11 mouse cellular contexts compared by ENCODE assay signal in genomic region chr15:10712288-10712687, GRCm38 (mm10). TPM values are rescaled to one million over a fixed set of nuclear protein-coding genes. Genes with fewer than 3 reads are reported as not detected.
DNase-seq lines count a peak whose midpoint lies in the region; ATAC-seq lines count a peak whose summit lies in the region.
"Had no signal": no experiment of that assay in that cellular context is flagged by ENCODE, and none has a peak within 500 bp of the region (broad histone marks: within the 10 kb centered on the region; RNA-seq: fewer than 3 reads in every experiment).

No protein-coding gene starts in this region.

- 0 out of 2 replicates have a peak overlapping the region, but pooled peaks have one; percentile 5 for H3K4me3 ChIP-seq in liver, embryonic 11.5 days (ENCODE audit: low read depth, low read length)
- peak overlapping the region; percentile 73 for H3K4me3 ChIP-seq in forebrain, embryonic 13.5 days
- peak overlapping the region; percentile 81 for H3K4me3 ChIP-seq in limb, embryonic 10.5 days
- H3K4me3 ChIP-seq in neural tube, embryonic 13.5 days: peak overlapping the region; percentile 85

- DNase-seq in liver, embryonic 11.5 days (ENCODE audit: low spot score): no peak
- no peak for DNase-seq in liver
- no peak for DNase-seq in limb, embryonic 10.5 days (ENCODE audit: low spot score)
- no peak for DNase-seq in frontal cortex, postnatal 10 days (ENCODE audit: low spot score in 2 of 2)
- DNase-seq in frontal cortex, postnatal 36 days (ENCODE audit: low spot score in 2 of 2): no peak
- DNase-seq: adrenal gland, postnatal 25 days; liver, embryonic 13.5 days; thymus, adult 18-20 months had no signal

- no peak for ATAC-seq in liver, embryonic 11.5 days (replicated peaks; ENCODE audit: low FRiP score)
- ATAC-seq in forebrain, embryonic 13.5 days: no peak
- ATAC-seq in neural tube, embryonic 13.5 days (ENCODE audit: low read depth): no peak
- no peak for ATAC-seq in erythroid progenitor cell, adult 5-6 weeks (replicated peaks; ENCODE audit: low FRiP score, poor library complexity, severe bottlenecking)

- no peak overlapping the region for H3K9ac ChIP-seq in liver, embryonic 11.5 days (ENCODE audit: low read depth, low read length)
- H3K9ac ChIP-seq in forebrain, embryonic 13.5 days: peak overlapping the region; percentile 90; the same call in 1 of the 2 replicates
- H3K9ac ChIP-seq in neural tube, embryonic 13.5 days: peak overlapping the region; percentile 88

- peak overlapping the region; percentile 90; the same call in 1 of the 2 replicates for H3K4me2 ChIP-seq in liver, embryonic 11.5 days
- H3K4me2 ChIP-seq in forebrain, embryonic 13.5 days: peak overlapping the region; percentile 67
- peak overlapping the region; percentile 89 for H3K4me2 ChIP-seq in neural tube, embryonic 13.5 days

- H3K36me3 ChIP-seq in liver, embryonic 11.5 days (ENCODE audit: control insufficient read depth, insufficient read depth, low read length): 0 out of 2 replicates have a peak, but pooled peaks cover 3% of the 10 kb centered on the region
- peaks cover 14% of the 10 kb centered on the region for H3K36me3 ChIP-seq in forebrain, embryonic 13.5 days (ENCODE audit: poor library complexity, severe bottlenecking)
- H3K36me3 ChIP-seq in limb, embryonic 10.5 days: peaks cover 29% of the 10 kb centered on the region
- 0 out of 2 replicates have a peak, but pooled peaks cover 3% of the 10 kb centered on the region for H3K36me3 ChIP-seq in neural tube, embryonic 13.5 days
- H3K36me3 ChIP-seq: liver, embryonic 13.5 days had no signal

- WGBS in liver, embryonic 11.5 days: 79% methylated on average over 3 of the region's 3 CpGs
- 75% methylated on average over 3 of the region's 3 CpGs for WGBS in forebrain, embryonic 13.5 days
- WGBS in limb, embryonic 10.5 days: 86% methylated on average over 3 of the region's 3 CpGs
- 71% methylated on average over 3 of the region's 3 CpGs for WGBS in neural tube, embryonic 13.5 days

- peaks cover 5% of the 10 kb centered on the region for H3K4me1 ChIP-seq in liver, embryonic 11.5 days (replicated peaks; ENCODE audit: control insufficient read depth, insufficient read depth, low read length)
- peaks cover 36% of the 10 kb centered on the region for H3K4me1 ChIP-seq in forebrain, embryonic 13.5 days
- peaks cover 32% of the 10 kb centered on the region for H3K4me1 ChIP-seq in limb, embryonic 10.5 days
- peaks cover 36% of the 10 kb centered on the region for H3K4me1 ChIP-seq in neural tube, embryonic 13.5 days (replicated peaks)

- H3K9me3 ChIP-seq in liver, embryonic 11.5 days (ENCODE audit: control insufficient read depth, low read length): no peaks in the 10 kb centered on the region
- no peaks in the 10 kb centered on the region; the same call in 1 of the 2 replicates for H3K9me3 ChIP-seq in forebrain, embryonic 13.5 days (replicated peaks)
- no peaks in the 10 kb centered on the region for H3K9me3 ChIP-seq in limb, embryonic 10.5 days (replicated peaks)
- H3K9me3 ChIP-seq in neural tube, embryonic 13.5 days: no peaks in the 10 kb centered on the region
- H3K9me3 ChIP-seq: liver, embryonic 13.5 days had no signal

- no peak overlapping the region for H3K27ac ChIP-seq in liver, embryonic 11.5 days (ENCODE audit: low read depth, low read length)
- no peak overlapping the region for H3K27ac ChIP-seq in forebrain, embryonic 13.5 days
- no peak overlapping the region for H3K27ac ChIP-seq in limb, embryonic 10.5 days
- no peak overlapping the region for H3K27ac ChIP-seq in neural tube, embryonic 13.5 days (replicated peaks)
- H3K27ac ChIP-seq: liver, embryonic 13.5 days had no signal

- H3K27me3 ChIP-seq in liver, embryonic 11.5 days (replicated peaks; ENCODE audit: control insufficient read depth, insufficient read depth, low read length): no peaks in the 10 kb centered on the region; the same call in 1 of the 2 replicates
- H3K27me3 ChIP-seq in forebrain, embryonic 13.5 days: peaks cover 8% of the 10 kb centered on the region; the same call in 1 of the 2 replicates
- H3K27me3 ChIP-seq in limb, embryonic 10.5 days (ENCODE audit: low read depth, poor library complexity, severe bottlenecking): no peaks in the 10 kb centered on the region
- H3K27me3 ChIP-seq in neural tube, embryonic 13.5 days: no peaks in the 10 kb centered on the region

RNA-seq across cellular contexts. Expression of gene Rai14, which starts 2.1 kb away (rescaled TPM):
- 19.6 and 20.2 TPM in 2 replicates for polyA plus RNA-seq in liver, embryonic 11.5 days (2014; fragmentation: Nextera tagmentation; extraction: Ambion mirVana)
- polyA plus RNA-seq in forebrain, embryonic 13.5 days (2015; fragmentation: Nextera tagmentation; extraction: Ambion mirVana): 37.9 and 43.7 TPM in 2 replicates
- polyA plus RNA-seq in limb, embryonic 10.5 days (2016; fragmentation: Nextera tagmentation; extraction: Ambion mirVana): 50.5 and 64.8 TPM in 2 replicates
- polyA plus RNA-seq in neural tube, embryonic 13.5 days (2015; fragmentation: Nextera tagmentation; extraction: Ambion mirVana): 19.9 and 28.0 TPM in 2 replicates
- total RNA-seq in erythroid progenitor cell, adult 5-6 weeks (2015; ENCODE audit: low replicate concordance): 0.84 and 1.4 TPM in 2 replicates
- total RNA-seq in erythroid progenitor cell, adult 5-6 weeks (2017; ENCODE audit: low replicate concordance): 1.3 and 2.5 TPM in 2 replicates

Comparison
In these comparisons a context has a peak if more than half of its experiments do, and no peak if none do; other contexts are left out.
1. H3K4me3 ChIP-seq: peak in every context shown above with its lines; median percentile 85 in neural tube, embryonic 13.5 days; 81 in limb, embryonic 10.5 days; 73 in forebrain, embryonic 13.5 days; 5 in liver, embryonic 11.5 days.